Mouse (Mus musculus) liver, postnatal 0 days (tissue): ENCODE measurements around the gene Sp7. TPM values are rescaled to one million over a fixed set of nuclear protein-coding genes. Genes with fewer than 3 reads are reported as not detected.

Source experiments
- ATAC-seq: fragments of 200-750 bp; cut with Nextera tagmentation; 2 replicates; pipeline ENCODE4 v1.8.0; 2017; ENCODE audit warnings: mild to moderate bottlenecking, moderate library complexity
- DNase-seq: peaks from one replicate; pipeline ENCODE4 v3.0.0-alpha.2; 2016
- H3K27ac ChIP-seq: fragments of 300-500 bp; sonication (generic); 2 replicates; pipeline ENCODE4 v1.5.1; 2014; ENCODE audit warnings: antibody characterized with exemption, moderate library complexity, mild to moderate bottlenecking, low read depth
- H3K27me3 ChIP-seq: fragments of 300-500 bp; sonication (generic); 2 replicates; pipeline ENCODE4 v1.6.1; 2014; ENCODE audit warnings: low read length, control low read depth, mixed read lengths; ENCODE audit not compliant: insufficient read depth
- H3K36me3 ChIP-seq: fragments of 300-500 bp; sonication (generic); replicated peaks from 2 replicates; pipeline ENCODE4 v1.6.1; 2014; ENCODE audit warnings: mild to moderate bottlenecking, control low read depth, low read length, moderate library complexity, mixed read lengths; ENCODE audit not compliant: insufficient read depth
- H3K4me1 ChIP-seq: fragments of 300-500 bp; sonication (generic); 2 replicates; pipeline ENCODE4 v1.6.1; 2014; ENCODE audit warnings: antibody characterized with exemption, mild to moderate bottlenecking, control low read depth; ENCODE audit not compliant: insufficient read depth
- H3K4me2 ChIP-seq: fragments of 300-500 bp; sonication (generic); 2 replicates; pipeline ENCODE4 v1.6.1; 2014; ENCODE audit warnings: low read depth, mild to moderate bottlenecking, low read length, moderate library complexity, mixed read lengths
- H3K4me3 ChIP-seq: fragments of 300-500 bp; sonication (generic); 2 replicates; pipeline ENCODE4 v1.5.1; 2014; ENCODE audit warnings: low read depth, low read length
- H3K9ac ChIP-seq: fragments of 300-500 bp; sonication (generic); replicated peaks from 2 replicates; pipeline ENCODE4 v1.6.1; 2014; ENCODE audit warnings: mild to moderate bottlenecking, moderate library complexity
- H3K9me3 ChIP-seq: fragments of 300-500 bp; sonication (generic); 2 replicates; pipeline ENCODE4 v1.6.1; 2016; ENCODE audit warnings: mild to moderate bottlenecking, control low read depth, low read length, mixed read lengths
- CTCF ChIP-seq: sonication (generic); IDR thresholded peaks from 2 replicates; pipeline ENCODE4 v1.5.1; 2016; ENCODE audit warnings: antibody characterized with exemption, low read depth
- EP300 ChIP-seq: IDR thresholded peaks from 2 replicates; pipeline ENCODE4 v1.6.1; 2016; ENCODE audit warnings: antibody characterized with exemption, low read depth, mild to moderate bottlenecking
- WGBS: fragments of 180-500 bp; shearing (Covaris S2); extraction: QIAGEN DNeasy Blood & Tissue Kit; methylation state at CpG from one replicate; pipeline ENCODE4 v1.1.7; 2014; ENCODE audit not compliant: insufficient replicate concordance; 5-methylcytosine and 5-hydroxymethylcytosine counted together
- polyA plus RNA-seq: library from polyadenylated mRNA; unstranded; fragments of >200 nt; fragmentation: Nextera tagmentation; extraction: Ambion mirVana; gene quantifications from 2 replicates; pipeline ENCODE4 v1.2.1, GENCODE M21; 2015

The Sp7 gene
- polyA plus RNA-seq, 1 experiment from 2014 or later: not detected

DNA sequence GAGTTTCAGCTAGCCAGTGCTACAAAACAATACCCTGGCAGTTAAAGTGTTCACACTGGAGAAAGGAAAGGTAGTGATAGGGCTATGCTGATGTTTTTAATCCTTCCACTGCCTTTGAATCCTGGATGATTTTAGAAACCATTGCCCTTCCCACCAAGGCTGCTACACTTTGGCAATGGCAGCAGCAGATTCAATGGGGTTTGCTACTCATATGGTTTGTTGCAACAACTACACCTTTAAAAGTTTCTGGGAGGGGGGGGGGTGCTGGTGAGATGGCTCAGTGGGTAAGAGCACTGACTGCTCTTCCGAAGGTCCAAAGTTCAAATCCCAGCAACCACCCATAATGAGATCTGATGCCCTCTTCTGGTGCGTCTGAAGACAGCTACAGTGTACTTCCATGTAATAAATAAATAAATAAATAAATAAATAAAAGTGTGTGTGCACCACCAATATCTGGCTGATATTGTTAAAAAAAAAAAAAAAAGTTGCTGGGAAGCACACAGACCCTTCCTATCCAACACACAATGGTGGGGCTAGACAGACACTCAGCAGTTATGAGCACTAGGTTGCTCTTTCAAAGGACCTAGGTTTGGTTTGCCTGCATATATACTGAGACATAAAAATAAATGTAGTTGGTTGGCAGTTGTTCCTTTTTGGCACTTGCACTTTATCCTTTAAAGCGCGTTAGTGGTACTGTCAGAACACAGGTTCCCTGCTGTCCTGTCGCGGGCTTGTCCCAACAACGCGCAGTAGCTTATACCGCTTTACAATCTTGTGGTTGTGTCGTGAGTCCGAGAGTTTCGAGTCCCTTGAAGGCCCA lies 42.1 kb downstream of the Sp7 start:
- 72% methylated on average over 12 of the region's 12 CpGs for WGBS
- Histone ChIP-seq H3K4me3 (no peak overlapping the region), H3K36me3 (peaks cover 33% of the 10 kb centered on the region), H3K27me3 (no peaks in the 10 kb centered on the region), H3K9ac (no peak overlapping the region), H3K27ac (no peak overlapping the region), H3K4me1 (0 out of 2 replicates have a peak, but pooled peaks cover 5% of the 10 kb centered on the region), H3K4me2 (peak overlapping the region; percentile 79; the same call in 1 of the 2 replicates), H3K9me3 (no peaks in the 10 kb centered on the region)
- no peak for ATAC-seq
- DNase-seq: no peak
- TF ChIP-seq EP300: no peak
- 0 out of 2 replicates have a peak, but pooled peaks have one; percentile 10 for TF ChIP-seq CTCF

GRCm38 (mm10) chr15:102316263-102316662 lies 50.7 kb downstream of the Sp7 start:
- H3K4me3 ChIP-seq: no peak overlapping the region
- H3K36me3 ChIP-seq: peaks cover 76% of the 10 kb centered on the region
- 86% methylated on average over 6 of the region's 6 CpGs for WGBS
- DNase-seq (peak; percentile 67), ATAC-seq (peak; percentile 13; the same call in 1 of the 2 replicates)
- TF ChIP-seq EP300 (no peak), CTCF (peak; percentile 82)
- no peak overlapping the region for H3K9ac ChIP-seq
- no peaks in the 10 kb centered on the region for H3K9me3 ChIP-seq
- H3K27me3 ChIP-seq: no peaks in the 10 kb centered on the region
- no peaks in the 10 kb centered on the region for H3K4me1 ChIP-seq
- no peak overlapping the region for H3K4me2 ChIP-seq
- no peak overlapping the region for H3K27ac ChIP-seq

DNA sequence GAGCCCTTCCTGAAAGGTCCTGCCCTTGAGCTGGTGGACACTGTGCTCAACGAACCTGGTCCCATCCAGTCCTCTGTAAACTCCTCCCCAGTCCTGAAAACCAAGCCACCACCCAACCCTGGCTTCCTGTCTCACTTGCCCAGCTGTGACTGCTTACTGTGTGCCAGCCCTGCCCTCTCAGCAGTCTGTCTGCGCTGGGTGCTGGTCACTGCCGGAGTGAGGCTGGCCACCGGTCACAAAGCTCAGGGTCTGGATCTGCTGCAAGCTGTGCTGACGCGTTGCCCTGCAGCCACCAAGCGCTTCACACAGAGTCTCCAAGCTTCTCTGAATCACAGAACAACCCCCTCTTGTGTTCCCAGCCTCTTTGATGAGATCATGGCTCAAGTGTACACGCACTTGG lies 51.7 kb downstream of the Sp7 start:
- no peaks in the 10 kb centered on the region for H3K27me3 ChIP-seq
- 91% methylated on average over 8 of the region's 8 CpGs for WGBS
- no peak for TF ChIP-seq CTCF
- no peak for TF ChIP-seq EP300
- H3K4me1 ChIP-seq: no peaks in the 10 kb centered on the region
- H3K4me2 ChIP-seq: no peak overlapping the region
- ATAC-seq (no peak), DNase-seq (no peak)
- H3K27ac ChIP-seq: no peak overlapping the region
- peaks cover 77% of the 10 kb centered on the region for H3K36me3 ChIP-seq
- H3K9me3 ChIP-seq: no peaks in the 10 kb centered on the region
- H3K4me3 ChIP-seq: no peak overlapping the region
- no peak overlapping the region for H3K9ac ChIP-seq

- Histone ChIP-seq H3K27ac (no peak overlapping the region), H3K4me3 (no peak overlapping the region), H3K9ac (no peak overlapping the region), H3K4me1 (no peaks in the 10 kb centered on the region), H3K9me3 (no peaks in the 10 kb centered on the region), H3K36me3 (peaks cover 75% of the 10 kb centered on the region), H3K27me3 (no peaks in the 10 kb centered on the region), H3K4me2 (no peak overlapping the region)
- no peak for DNase-seq
- no peak for ATAC-seq
- TF ChIP-seq CTCF (no peak), EP300 (no peak)
These were observed 55.5 kb downstream of the Sp7 start for GRCm38 (mm10) chr15:102311489-102311888.

DNA sequence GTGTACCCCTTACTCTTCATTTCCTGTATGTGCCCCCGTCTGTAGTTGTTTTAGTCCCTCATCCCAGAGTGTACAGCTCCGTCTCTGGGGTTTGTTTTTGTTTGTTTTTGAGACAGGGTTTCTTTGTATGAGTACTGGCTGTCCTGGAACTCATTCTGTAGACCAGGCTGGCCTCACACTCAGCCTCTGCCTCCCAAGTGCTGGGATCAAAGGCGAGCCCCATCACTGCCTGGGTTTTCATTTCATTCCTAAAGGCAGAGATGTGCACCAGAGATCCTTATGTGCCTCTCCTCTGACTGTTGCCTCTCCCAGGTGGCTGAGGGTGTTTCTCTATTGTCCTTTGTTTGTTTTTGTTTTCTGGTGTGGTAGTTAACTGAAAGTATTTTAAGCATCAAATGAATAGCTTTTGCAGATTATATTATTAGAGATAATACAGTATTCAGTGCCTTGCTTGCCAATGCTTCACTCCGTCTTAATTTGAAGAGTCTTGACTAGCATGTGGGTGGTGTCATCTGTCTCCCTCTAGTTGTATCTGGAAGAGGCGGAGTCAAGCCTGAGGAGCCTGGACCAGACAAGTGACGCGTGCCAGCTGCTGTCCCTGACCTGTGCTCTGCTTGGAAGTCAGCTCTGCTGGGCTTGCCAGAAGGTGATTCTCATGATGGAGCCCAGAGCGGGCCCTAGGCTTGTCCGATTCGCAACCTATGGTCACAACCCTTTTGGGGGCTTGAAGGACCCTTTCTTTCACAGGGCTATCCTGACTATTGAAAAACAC lies 56.7 kb downstream of the Sp7 start:
- H3K9me3 ChIP-seq: no peaks in the 10 kb centered on the region
- WGBS: 83% methylated on average over 10 of the region's 10 CpGs
- H3K27ac ChIP-seq: no peak overlapping the region
- H3K4me1 ChIP-seq: 0 out of 2 replicates have a peak, but pooled peaks cover 2% of the 10 kb centered on the region
- H3K27me3 ChIP-seq: no peaks in the 10 kb centered on the region
- H3K9ac ChIP-seq: no peak overlapping the region
- peaks cover 76% of the 10 kb centered on the region for H3K36me3 ChIP-seq
- no peak overlapping the region for H3K4me3 ChIP-seq
- DNase-seq (no peak), ATAC-seq (no peak)
- TF ChIP-seq EP300 (no peak), CTCF (no peak)
- no peak overlapping the region for H3K4me2 ChIP-seq

- peaks cover 74% of the 10 kb centered on the region for H3K36me3 ChIP-seq
- no peak overlapping the region for H3K4me2 ChIP-seq
- H3K4me1 ChIP-seq: 0 out of 2 replicates have a peak, but pooled peaks cover 2% of the 10 kb centered on the region
- ATAC-seq (no peak), DNase-seq (no peak)
- H3K27ac ChIP-seq: no peak overlapping the region
- no peaks in the 10 kb centered on the region for H3K9me3 ChIP-seq
- no peak for TF ChIP-seq CTCF
- TF ChIP-seq EP300: no peak
- WGBS: 91% methylated on average over 9 of the region's 9 CpGs
- H3K9ac ChIP-seq: no peak overlapping the region
- no peak overlapping the region for H3K4me3 ChIP-seq
- H3K27me3 ChIP-seq: no peaks in the 10 kb centered on the region
These were observed 58.3 kb downstream of the Sp7 start for GRCm38 (mm10) chr15:102308717-102309116.

Other genes starting within 250 kb of the Sp7 start
- gene Spryd3, start 230.9 kb downstream of the Sp7 start, polyA plus RNA-seq: 9.2 and 10.0 TPM in 2 replicates
- gene Igfbp6, start 222.8 kb downstream of the Sp7 start, polyA plus RNA-seq: 4.8 and 5.9 TPM in 2 replicates
- gene Soat2, start 216.7 kb downstream of the Sp7 start, polyA plus RNA-seq: 10.9 and 13.6 TPM in 2 replicates
- gene Zfp740, start 163.9 kb downstream of the Sp7 start, polyA plus RNA-seq: 10.7 and 11.6 TPM in 2 replicates
- gene Csad, start 162.5 kb downstream of the Sp7 start, polyA plus RNA-seq: 224 and 243 TPM in 2 replicates
- 5.8 and 8.6 TPM in 2 replicates for gene Itgb7, start 135.2 kb downstream of the Sp7 start, polyA plus RNA-seq
- 2.4 and 2.6 TPM in 2 replicates for gene Rarg, start 109.7 kb downstream of the Sp7 start, polyA plus RNA-seq
- gene Gm9918, start 96.6 kb downstream of the Sp7 start, polyA plus RNA-seq: not detected in 2 replicates
- gene Mfsd5, start 87.7 kb downstream of the Sp7 start, polyA plus RNA-seq: 25.4 and 27.4 TPM in 2 replicates
- 7.3 and 7.8 TPM in 2 replicates for gene Espl1, start 70.9 kb downstream of the Sp7 start, polyA plus RNA-seq
- gene Pfdn5, start 41.1 kb downstream of the Sp7 start, polyA plus RNA-seq: 172 and 179 TPM in 2 replicates
- 28.1 and 30.8 TPM in 2 replicates for gene Myg1, start 35.5 kb downstream of the Sp7 start, polyA plus RNA-seq
- 15.6 and 18.8 TPM in 2 replicates for gene Aaas, start 16.4 kb downstream of the Sp7 start, polyA plus RNA-seq
- gene Sp1, start 39.0 kb upstream of the Sp7 start, polyA plus RNA-seq: 2.8 and 2.9 TPM in 2 replicates
- 0.36 and 0.60 TPM in 2 replicates for gene Amhr2, start 78.2 kb upstream of the Sp7 start, polyA plus RNA-seq
- 76.0 and 77.2 TPM in 2 replicates for gene Prr13, start 91.8 kb upstream of the Sp7 start, polyA plus RNA-seq
- 68.4 and 70.9 TPM in 2 replicates for gene Pcbp2, start 103.4 kb upstream of the Sp7 start, polyA plus RNA-seq
- not detected in 2 replicates for gene Gm10337, start 136.5 kb upstream of the Sp7 start, polyA plus RNA-seq
- gene Map3k12, start 149.9 kb upstream of the Sp7 start, polyA plus RNA-seq: 0.53 and 0.85 TPM in 2 replicates
- 26.8 and 27.8 TPM in 2 replicates for gene Tarbp2, start 151.0 kb upstream of the Sp7 start, polyA plus RNA-seq
- gene Npff, start 157.8 kb upstream of the Sp7 start, polyA plus RNA-seq: 0.42 and 0.60 TPM in 2 replicates